Mouse (Mus musculus): Measurements from ENCODE around the gene Spem1.
"Not testable (repeated sequence)": the region's sequence is repeated elsewhere in the genome, so short reads cannot be mapped to it uniquely, and the experiment has no call there.

The Spem1 gene

GRCm38 (mm10) chr11:69822080-69822479 lies at the start of gene Spem1:
TSS of gene Spem1 (minus strand) at chr11:69822180.
- in situ Hi-C loops (cut with MboI, MseI): no loop called here

GRCm38 (mm10) chr11:69870289-69871069 lies 48.5 kb upstream of the Spem1 start:
- in situ Hi-C loops (cut with MboI, MseI): no loop called here

GRCm38 (mm10) chr11:69867335-69867734 lies 45.4 kb upstream of the Spem1 start:
- in situ Hi-C loops (cut with MboI, MseI): no loop called here

GRCm38 (mm10) chr11:69865561-69865960 lies 43.6 kb upstream of the Spem1 start:
- in situ Hi-C loops (cut with MboI, MseI): no loop called here

GRCm38 (mm10) chr11:69864138-69864860 lies 42.3 kb upstream of the Spem1 start:
- in situ Hi-C loops (cut with MboI, MseI): no loop called here

GRCm38 (mm10) chr11:69863729-69864128 lies 41.7 kb upstream of the Spem1 start:
- in situ Hi-C loops (cut with MboI, MseI): not testable (repeated sequence)

- in situ Hi-C loops (cut with MboI, MseI): no loop called here
Measured at GRCm38 (mm10) chr11:69858113-69858998, 36.4 kb upstream of the Spem1 start, which contains the start of gene Tnk1. TSS of gene Tnk1 (minus strand) at chr11:69858730.

GRCm38 (mm10) chr11:69855347-69855746 lies 33.4 kb upstream of the Spem1 start:
- in situ Hi-C loops (cut with MboI, MseI): no loop called here

- in situ Hi-C loops (cut with MboI, MseI): no loop called here
Measured at GRCm38 (mm10) chr11:69854680-69855079, 32.7 kb upstream of the Spem1 start.

GRCm38 (mm10) chr11:69853994-69854393 lies 32.0 kb upstream of the Spem1 start:
- in situ Hi-C loops (cut with MboI, MseI): no loop called here

- in situ Hi-C loops (cut with MboI, MseI): no loop called here
Measured at GRCm38 (mm10) chr11:69850754-69851153, 28.8 kb upstream of the Spem1 start.

- in situ Hi-C loops (cut with MboI, MseI): no loop called here
Measured at GRCm38 (mm10) chr11:69849884-69850283, 27.9 kb upstream of the Spem1 start.

GRCm38 (mm10) chr11:69849128-69849527 lies 27.1 kb upstream of the Spem1 start:
- in situ Hi-C loops (cut with MboI, MseI): no loop called here

- in situ Hi-C loops (cut with MboI, MseI): no loop called here
Measured at GRCm38 (mm10) chr11:69848021-69848420, 26.0 kb upstream of the Spem1 start.

- in situ Hi-C loops (cut with MboI, MseI): no loop called here
Measured at GRCm38 (mm10) chr11:69846738-69847688, 25.0 kb upstream of the Spem1 start.

- in situ Hi-C loops (cut with MboI, MseI): no loop called here
Measured at GRCm38 (mm10) chr11:69846198-69846680, 24.3 kb upstream of the Spem1 start, which contains the start of gene Plscr3. TSS of gene Plscr3 (plus strand) at chr11:69846376.

GRCm38 (mm10) chr11:69838714-69839104 lies 16.7 kb upstream of the Spem1 start:
- in situ Hi-C loops (cut with MboI, MseI): loop anchor here (5.0 kb wide), 1 partner anchor 41 kb away; the partner anchor contains the start of gene Chrnb1

GRCm38 (mm10) chr11:69837952-69838713 lies 16.2 kb upstream of the Spem1 start, which contains the start of gene Tmem256:
TSS of gene Tmem256 (plus strand) at chr11:69838514.
- in situ Hi-C loops (cut with MboI, MseI): loop anchor here (5.0 kb wide), 1 partner anchor 41 kb away; the partner anchor contains the start of gene Chrnb1

- in situ Hi-C loops (cut with MboI, MseI): loop anchor here (5.0 kb wide), 1 partner anchor 40 kb away; the partner anchor contains the start of gene Chrnb1
Measured at GRCm38 (mm10) chr11:69837604-69837951, 15.6 kb upstream of the Spem1 start, which contains the start of gene Nlgn2. TSS of gene Nlgn2 (minus strand) at chr11:69837784.
